8 mouse cellular contexts compared by ENCODE assay signal in genomic region chr11:70668335-70668770, GRCm38 (mm10). TPM values are rescaled to one million over a fixed set of nuclear protein-coding genes. Genes with fewer than 3 reads are reported as not detected.
DNase-seq lines count a peak whose midpoint lies in the region; ATAC-seq and TF ChIP-seq lines count a peak whose summit lies in the region.

No protein-coding gene starts in this region.

- peaks cover 10 to 24% of the 10 kb centered on the region in 2 experiments; a peak in 3 of 4 replicates for H3K4me1 ChIP-seq in heart, embryonic 14.5 days (ENCODE audit: control insufficient read depth in 2 of 2, insufficient read depth in 2 of 2, low read length in 2 of 2)
- H3K4me1 ChIP-seq in embryonic facial prominence, embryonic 11.5 days (ENCODE audit: control insufficient read depth, insufficient read depth, low read length): no peaks in the 10 kb centered on the region
- H3K4me1 ChIP-seq in hindbrain, embryonic 12.5 days: peaks cover 27% of the 10 kb centered on the region
- H3K4me1 ChIP-seq in lung, postnatal 0 days (ENCODE audit: insufficient read depth, low read depth, low read length): no peaks in the 10 kb centered on the region; the same call in 1 of the 2 replicates

- peaks cover 53% of the 10 kb centered on the region for H3K36me3 ChIP-seq in heart, embryonic 14.5 days (ENCODE audit: control insufficient read depth, insufficient read depth, low read length)
- peaks cover 4% of the 10 kb centered on the region for H3K36me3 ChIP-seq in embryonic facial prominence, embryonic 11.5 days (replicated peaks; ENCODE audit: control insufficient read depth, insufficient read depth, low read depth, low read length)
- H3K36me3 ChIP-seq in hindbrain, embryonic 12.5 days: peaks cover 33% of the 10 kb centered on the region
- H3K36me3 ChIP-seq in lung, postnatal 0 days (ENCODE audit: insufficient read depth, low read length): peaks cover 13% of the 10 kb centered on the region; the same call in 1 of the 2 replicates

- H3K9me3 ChIP-seq in heart, embryonic 14.5 days (ENCODE audit: control insufficient read depth, low read length): no peaks in the 10 kb centered on the region
- no peaks in the 10 kb centered on the region for H3K9me3 ChIP-seq in embryonic facial prominence, embryonic 11.5 days (replicated peaks; ENCODE audit: control insufficient read depth, low read length)
- H3K9me3 ChIP-seq in hindbrain, embryonic 12.5 days (replicated peaks): no peaks in the 10 kb centered on the region
- no peaks in the 10 kb centered on the region for H3K9me3 ChIP-seq in lung, postnatal 0 days (ENCODE audit: low read length)

- peak overlapping the region; percentile 64 to 78 for H3K4me3 ChIP-seq in heart, embryonic 14.5 days (ENCODE audit: control insufficient read depth in 1 of 2, insufficient read depth in 1 of 2, low read depth in 1 of 2, low read length in 2 of 2)
- peak overlapping the region; percentile 51 for H3K4me3 ChIP-seq in embryonic facial prominence, embryonic 11.5 days (ENCODE audit: low read depth, low read length)
- H3K4me3 ChIP-seq in hindbrain, embryonic 12.5 days: peak overlapping the region; percentile 57
- H3K4me3 ChIP-seq in lung, postnatal 0 days (ENCODE audit: low read depth, low read length): peak overlapping the region; percentile 65

- H3K27me3 ChIP-seq in heart, embryonic 14.5 days (ENCODE audit: control insufficient read depth, insufficient read depth, low read length): no peaks in the 10 kb centered on the region
- no peaks in the 10 kb centered on the region for H3K27me3 ChIP-seq in embryonic facial prominence, embryonic 11.5 days (ENCODE audit: control insufficient read depth, insufficient read depth, low read length)
- no peaks in the 10 kb centered on the region for H3K27me3 ChIP-seq in hindbrain, embryonic 12.5 days
- H3K27me3 ChIP-seq in lung, postnatal 0 days (replicated peaks; ENCODE audit: insufficient read depth, low read length): no peaks in the 10 kb centered on the region

- peak overlapping the region; percentile 80 to 98 for H3K27ac ChIP-seq in heart, embryonic 14.5 days (replicated peaks in 1 of 2; ENCODE audit: control insufficient read depth in 1 of 2, insufficient read depth in 1 of 2, low read depth in 2 of 2, low read length in 2 of 2)
- H3K27ac ChIP-seq in embryonic facial prominence, embryonic 11.5 days (replicated peaks; ENCODE audit: low read depth, low read length): peak overlapping the region; percentile 77
- H3K27ac ChIP-seq in hindbrain, embryonic 12.5 days: peak overlapping the region; percentile 97
- peak overlapping the region; percentile 72 for H3K27ac ChIP-seq in lung, postnatal 0 days (ENCODE audit: low read length)

- peak overlapping the region; percentile 78 for H3K9ac ChIP-seq in heart, embryonic 14.5 days (ENCODE audit: low read length)
- peak overlapping the region; percentile 59 for H3K9ac ChIP-seq in embryonic facial prominence, embryonic 11.5 days (replicated peaks; ENCODE audit: low read length)
- peak overlapping the region; percentile 63 for H3K9ac ChIP-seq in hindbrain, embryonic 12.5 days
- 0 out of 2 replicates have a peak overlapping the region, but pooled peaks have one; percentile 13 for H3K9ac ChIP-seq in lung, postnatal 0 days (replicated peaks; ENCODE audit: low read depth)

- TF ChIP-seq CTCF in lung, postnatal 0 days (IDR thresholded peaks at IDR 0.05): no peak

- no peak for DNase-seq in heart, adult 9 months (ENCODE audit: low spot score in 2 of 2)
- no peak for DNase-seq in embryonic facial prominence, embryonic 11.5 days (ENCODE audit: low spot score)
- no peak for DNase-seq in lung, postnatal 0 days (ENCODE audit: low spot score)
- peak; percentile 59 for DNase-seq in urinary bladder, postnatal 25 days (ENCODE audit: low spot score)
- no peak for DNase-seq in layer of hippocampus, postnatal 25 days (ENCODE audit: extremely low spot score in 1 of 2, low spot score in 1 of 2)

- ATAC-seq in heart, embryonic 14.5 days (ENCODE audit: insufficient number of reproducible peaks, insufficient read depth, low FRiP score, low read depth): peak; percentile 7
- peak; percentile 21 for ATAC-seq in CD4-positive, CD25-positive, alpha-beta regulatory T cell, adult 4 months
- peak; percentile 54 for ATAC-seq in embryonic facial prominence, embryonic 11.5 days (replicated peaks; ENCODE audit: insufficient number of reproducible peaks, low FRiP score, low TSS enrichment, low read depth)
- ATAC-seq in hindbrain, embryonic 12.5 days (ENCODE audit: low FRiP score): peak; percentile 53
- ATAC-seq in lung, postnatal 0 days: peak; percentile 58; the same call in 1 of the 2 replicates

- WGBS in heart, embryonic 14.5 days: under 1% methylated on average over 15 of the region's 15 CpGs
- WGBS in embryonic facial prominence, embryonic 11.5 days: 2% methylated on average over 15 of the region's 15 CpGs
- WGBS in hindbrain, embryonic 12.5 days: 4% methylated on average over 15 of the region's 15 CpGs
- 0% methylated on average over 15 of the region's 15 CpGs for WGBS in lung, postnatal 0 days

- peak; percentile 38; the same call in 1 of the 2 replicates for TF ChIP-seq EP300 in lung, postnatal 0 days (IDR thresholded peaks at IDR 0.05)

- peak overlapping the region; percentile 93 for H3K4me2 ChIP-seq in heart, embryonic 14.5 days (ENCODE audit: low read length)
- peak overlapping the region; percentile 71 for H3K4me2 ChIP-seq in embryonic facial prominence, embryonic 11.5 days (ENCODE audit: low read depth, low read length)
- peak overlapping the region; percentile 76 for H3K4me2 ChIP-seq in hindbrain, embryonic 12.5 days (replicated peaks)
- peak overlapping the region; percentile 97 for H3K4me2 ChIP-seq in lung, postnatal 0 days (replicated peaks; ENCODE audit: low read depth, low read length)

RNA-seq across cellular contexts. Expression of gene Spag7, which starts 0.9 kb away (rescaled TPM):
- polyA plus RNA-seq in heart, embryonic 14.5 days (2014; fragmentation: Nextera tagmentation; extraction: Ambion mirVana): 177 TPM in 2 replicates
- 100 to 1,000 TPM; 126 to 132 TPM for polyA plus RNA-seq in CD4-positive, CD25-positive, alpha-beta regulatory T cell, adult 4 months (2017; shearing (Covaris generic))
- 107 and 118 TPM in 2 replicates for polyA plus RNA-seq in embryonic facial prominence, embryonic 11.5 days (2014; fragmentation: Nextera tagmentation; extraction: Ambion mirVana)
- 143 and 144 TPM in 2 replicates for polyA plus RNA-seq in hindbrain, embryonic 12.5 days (2016; fragmentation: Nextera tagmentation; extraction: Ambion mirVana)
- 84.6 and 95.5 TPM in 2 replicates for polyA plus RNA-seq in lung, postnatal 0 days (2015; fragmentation: Nextera tagmentation; extraction: Ambion mirVana)
- total RNA-seq in layer of hippocampus, postnatal 25 days (2021): 10 to 100 TPM; 48.7 to 48.8 TPM

RNA-seq across cellular contexts. Expression of gene Eno3, which starts 11.4 kb away (rescaled TPM):
- 468 and 495 TPM in 2 replicates for polyA plus RNA-seq in heart, embryonic 14.5 days (2014; fragmentation: Nextera tagmentation; extraction: Ambion mirVana)
- polyA plus RNA-seq in CD4-positive, CD25-positive, alpha-beta regulatory T cell, adult 4 months (2017; shearing (Covaris generic)): 10 to 100 TPM; 32.6 to 32.7 TPM
- polyA plus RNA-seq in embryonic facial prominence, embryonic 11.5 days (2014; fragmentation: Nextera tagmentation; extraction: Ambion mirVana): 30.7 and 40.4 TPM in 2 replicates
- polyA plus RNA-seq in hindbrain, embryonic 12.5 days (2016; fragmentation: Nextera tagmentation; extraction: Ambion mirVana): 14.9 and 18.5 TPM in 2 replicates
- polyA plus RNA-seq in lung, postnatal 0 days (2015; fragmentation: Nextera tagmentation; extraction: Ambion mirVana): 20.8 and 23.1 TPM in 2 replicates
- 1 to 10 TPM; 7.2 to 8.2 TPM for total RNA-seq in layer of hippocampus, postnatal 25 days (2021)

RNA-seq across cellular contexts. Expression of gene Pfn1, which starts 13.9 kb away (rescaled TPM):
- polyA plus RNA-seq in heart, embryonic 14.5 days (2014; fragmentation: Nextera tagmentation; extraction: Ambion mirVana): 1,353 and 1,384 TPM in 2 replicates
- 1,000 to 10,000 TPM; 2,750 to 3,189 TPM for polyA plus RNA-seq in CD4-positive, CD25-positive, alpha-beta regulatory T cell, adult 4 months (2017; shearing (Covaris generic))
- 1,669 and 1,679 TPM in 2 replicates for polyA plus RNA-seq in embryonic facial prominence, embryonic 11.5 days (2014; fragmentation: Nextera tagmentation; extraction: Ambion mirVana)
- polyA plus RNA-seq in hindbrain, embryonic 12.5 days (2016; fragmentation: Nextera tagmentation; extraction: Ambion mirVana): 1,190 and 1,267 TPM in 2 replicates
- polyA plus RNA-seq in lung, postnatal 0 days (2015; fragmentation: Nextera tagmentation; extraction: Ambion mirVana): 1,176 and 1,206 TPM in 2 replicates
- 100 to 1,000 TPM; 376 to 385 TPM for total RNA-seq in layer of hippocampus, postnatal 25 days (2021)

RNA-seq across cellular contexts. Expression of gene Camta2, which starts 19.6 kb away (rescaled TPM):
- 13.7 and 13.8 TPM in 2 replicates for polyA plus RNA-seq in heart, embryonic 14.5 days (2014; fragmentation: Nextera tagmentation; extraction: Ambion mirVana)
- polyA plus RNA-seq in CD4-positive, CD25-positive, alpha-beta regulatory T cell, adult 4 months (2017; shearing (Covaris generic)): 10 to 100 TPM; 12.2 to 15.8 TPM
- polyA plus RNA-seq in embryonic facial prominence, embryonic 11.5 days (2014; fragmentation: Nextera tagmentation; extraction: Ambion mirVana): 4.4 and 7.3 TPM in 2 replicates
- polyA plus RNA-seq in hindbrain, embryonic 12.5 days (2016; fragmentation: Nextera tagmentation; extraction: Ambion mirVana): 15.2 and 15.7 TPM in 2 replicates
- 8.7 and 9.9 TPM in 2 replicates for polyA plus RNA-seq in lung, postnatal 0 days (2015; fragmentation: Nextera tagmentation; extraction: Ambion mirVana)
- 100 to 1,000 TPM; 326 to 389 TPM for total RNA-seq in layer of hippocampus, postnatal 25 days (2021)

RNA-seq across cellular contexts. Expression of gene Slc25a11, which starts 21.1 kb away (rescaled TPM):
- polyA plus RNA-seq in heart, embryonic 14.5 days (2014; fragmentation: Nextera tagmentation; extraction: Ambion mirVana): 290 and 303 TPM in 2 replicates
- polyA plus RNA-seq in CD4-positive, CD25-positive, alpha-beta regulatory T cell, adult 4 months (2017; shearing (Covaris generic)): 100 to 1,000 TPM in 1 of 2 experiments, 10 to 100 TPM in 1; 84.0 to 102 TPM
- polyA plus RNA-seq in embryonic facial prominence, embryonic 11.5 days (2014; fragmentation: Nextera tagmentation; extraction: Ambion mirVana): 144 and 150 TPM in 2 replicates
- 145 and 148 TPM in 2 replicates for polyA plus RNA-seq in hindbrain, embryonic 12.5 days (2016; fragmentation: Nextera tagmentation; extraction: Ambion mirVana)
- polyA plus RNA-seq in lung, postnatal 0 days (2015; fragmentation: Nextera tagmentation; extraction: Ambion mirVana): 118 and 121 TPM in 2 replicates
- 100 to 1,000 TPM; 127 to 129 TPM for total RNA-seq in layer of hippocampus, postnatal 25 days (2021)

Comparison
In these comparisons a context has a peak if more than half of its experiments do, and no peak if none do; other contexts are left out.
1. ATAC-seq: peak in every context shown above with its lines; median percentile 58 in lung, postnatal 0 days; 54 in embryonic facial prominence, embryonic 11.5 days; 53 in hindbrain, embryonic 12.5 days; 21 in CD4-positive, CD25-positive, alpha-beta regulatory T cell, adult 4 months; 7 in heart, embryonic 14.5 days.
2. H3K9ac ChIP-seq: peak in every context shown above with its lines; median percentile 78 in heart, embryonic 14.5 days; 63 in hindbrain, embryonic 12.5 days; 59 in embryonic facial prominence, embryonic 11.5 days; 13 in lung, postnatal 0 days.
3. RNA of gene Eno3, which starts 11.4 kb away (polyA plus RNA-seq): 468 to 495 TPM in heart, embryonic 14.5 days; 32.6 to 32.7 TPM in CD4-positive, CD25-positive, alpha-beta regulatory T cell, adult 4 months, 30.7 to 40.4 TPM in embryonic facial prominence, embryonic 11.5 days, 20.8 to 23.1 TPM in lung, postnatal 0 days and 14.9 to 18.5 TPM in hindbrain, embryonic 12.5 days; every median in the first group is over 10 times any median in the second.
4. Peak in every context shown above with its lines, with median percentiles within 50 percentile points of each other: H3K27ac ChIP-seq, H3K4me2 ChIP-seq and H3K4me3 ChIP-seq.